Mouse (Mus musculus): ENCODE results near the gene Riox2. TPM values are rescaled to one million over a fixed set of nuclear protein-coding genes. Genes with fewer than 3 reads are reported as not detected.

Riox2 gene
- polyA plus RNA-seq, 1 experiment from 2014 or later = 27.5 TPM

GRCm38 (mm10) chr16:59499180-59499579 is 27.6 kb downstream of the Riox2 start:
- 95% methylated on average over 3 of the region's 3 CpGs for WGBS
- no peak overlapping the region for H3K4me2 ChIP-seq (ENCODE audit: low read depth, low read length)
- no peak overlapping the region for H3K9ac ChIP-seq (ENCODE audit: low read length)
- no peak overlapping the region for H3K4me3 ChIP-seq (ENCODE audit: low read length)
- H3K4me1 ChIP-seq (ENCODE audit: control insufficient read depth, insufficient read depth, low read length) = no peaks in the 10 kb centered on the region
- ATAC-seq (replicated peaks; ENCODE audit: extremely low read depth, insufficient read depth, low FRiP score) = no peak
- H3K27ac ChIP-seq (ENCODE audit: low read length) = no peak overlapping the region
- peaks cover 30% of the 10 kb centered on the region for H3K36me3 ChIP-seq (ENCODE audit: control insufficient read depth, insufficient read depth)
- no peaks in the 10 kb centered on the region for H3K27me3 ChIP-seq (ENCODE audit: control insufficient read depth, insufficient read depth, low read length)
- H3K9me3 ChIP-seq (replicated peaks; ENCODE audit: control insufficient read depth, low read length) = no peaks in the 10 kb centered on the region

GRCm38 (mm10) chr16:59509830-59510229 is 38.3 kb downstream of the Riox2 start:
- Histone ChIP-seq H3K36me3 (ENCODE audit: control insufficient read depth, insufficient read depth) (peaks cover 45% of the 10 kb centered on the region), H3K27ac (ENCODE audit: low read length) (no peak overlapping the region), H3K27me3 (ENCODE audit: control insufficient read depth, insufficient read depth, low read length) (no peaks in the 10 kb centered on the region), H3K9ac (ENCODE audit: low read length) (no peak overlapping the region), H3K4me2 (ENCODE audit: low read depth, low read length) (no peak overlapping the region), H3K4me1 (ENCODE audit: control insufficient read depth, insufficient read depth, low read length) (peaks cover 7% of the 10 kb centered on the region; the same call in 1 of the 2 replicates), H3K9me3 (replicated peaks; ENCODE audit: control insufficient read depth, low read length) (no peaks in the 10 kb centered on the region), H3K4me3 (ENCODE audit: low read length) (no peak overlapping the region)
- no peak for ATAC-seq (replicated peaks; ENCODE audit: extremely low read depth, insufficient read depth, low FRiP score)
- 89% methylated on average over 5 of the region's 5 CpGs for WGBS

- Histone ChIP-seq H3K9ac (ENCODE audit: low read length) (no peak overlapping the region), H3K4me1 (ENCODE audit: control insufficient read depth, insufficient read depth, low read length) (peaks cover 33% of the 10 kb centered on the region), H3K4me3 (ENCODE audit: low read length) (no peak overlapping the region), H3K27me3 (ENCODE audit: control insufficient read depth, insufficient read depth, low read length) (no peaks in the 10 kb centered on the region), H3K27ac (ENCODE audit: low read length) (no peak overlapping the region), H3K9me3 (replicated peaks; ENCODE audit: control insufficient read depth, low read length) (no peaks in the 10 kb centered on the region), H3K4me2 (ENCODE audit: low read depth, low read length) (no peak overlapping the region), H3K36me3 (ENCODE audit: control insufficient read depth, insufficient read depth) (peaks cover 38% of the 10 kb centered on the region)
- WGBS = 88% methylated on average over 5 of the region's 5 CpGs
- no peak for ATAC-seq (replicated peaks; ENCODE audit: extremely low read depth, insufficient read depth, low FRiP score)
Observed at GRCm38 (mm10) chr16:59515169-59515568, 43.6 kb downstream of the Riox2 start.

GRCm38 (mm10) chr16:59516965-59517364 is 45.4 kb downstream of the Riox2 start:
- Histone ChIP-seq H3K27me3 (ENCODE audit: control insufficient read depth, insufficient read depth, low read length) (no peaks in the 10 kb centered on the region), H3K27ac (ENCODE audit: low read length) (peak overlapping the region; percentile 98), H3K4me2 (ENCODE audit: low read depth, low read length) (peak overlapping the region; percentile 61), H3K9ac (ENCODE audit: low read length) (peak overlapping the region; percentile 62), H3K4me3 (ENCODE audit: low read length) (peak overlapping the region; percentile 24), H3K4me1 (ENCODE audit: control insufficient read depth, insufficient read depth, low read length) (peaks cover 33% of the 10 kb centered on the region), H3K36me3 (ENCODE audit: control insufficient read depth, insufficient read depth) (peaks cover 31% of the 10 kb centered on the region), H3K9me3 (replicated peaks; ENCODE audit: control insufficient read depth, low read length) (no peaks in the 10 kb centered on the region)
- WGBS = 42% methylated on average over 10 of the region's 10 CpGs
- ATAC-seq (replicated peaks; ENCODE audit: extremely low read depth, insufficient read depth, low FRiP score) = peak; percentile 81

GRCm38 (mm10) chr16:59517447-59518219 is 46.1 kb downstream of the Riox2 start:
- H3K4me3 ChIP-seq (ENCODE audit: low read length) = peak overlapping the region; percentile 24; the same call in 1 of the 2 replicates
- no peaks in the 10 kb centered on the region for H3K9me3 ChIP-seq (replicated peaks; ENCODE audit: control insufficient read depth, low read length)
- peak; percentile 94 for ATAC-seq (replicated peaks; ENCODE audit: extremely low read depth, insufficient read depth, low FRiP score)
- H3K4me1 ChIP-seq (ENCODE audit: control insufficient read depth, insufficient read depth, low read length) = peaks cover 33% of the 10 kb centered on the region
- peak overlapping the region; percentile 49 for H3K9ac ChIP-seq (ENCODE audit: low read length)
- H3K27me3 ChIP-seq (ENCODE audit: control insufficient read depth, insufficient read depth, low read length) = no peaks in the 10 kb centered on the region
- peak overlapping the region; percentile 98 for H3K27ac ChIP-seq (ENCODE audit: low read length)
- WGBS = 19% methylated on average over 15 of the region's 15 CpGs
- H3K36me3 ChIP-seq (ENCODE audit: control insufficient read depth, insufficient read depth) = peaks cover 29% of the 10 kb centered on the region
- peak overlapping the region; percentile 61 for H3K4me2 ChIP-seq (ENCODE audit: low read depth, low read length)

- WGBS = 80% methylated on average over 16 of the region's 16 CpGs
Observed at GRCm38 (mm10) chr16:59521752-59522423, 50.3 kb downstream of the Riox2 start.

GRCm38 (mm10) chr16:59526939-59527338 is 55.4 kb downstream of the Riox2 start:
- Histone ChIP-seq H3K4me1 (ENCODE audit: control insufficient read depth, insufficient read depth, low read length) (no peaks in the 10 kb centered on the region), H3K4me3 (ENCODE audit: low read length) (no peak overlapping the region), H3K27ac (ENCODE audit: low read length) (no peak overlapping the region), H3K27me3 (ENCODE audit: control insufficient read depth, insufficient read depth, low read length) (no peaks in the 10 kb centered on the region), H3K36me3 (ENCODE audit: control insufficient read depth, insufficient read depth) (peaks cover 20% of the 10 kb centered on the region), H3K4me2 (ENCODE audit: low read depth, low read length) (no peak overlapping the region), H3K9me3 (replicated peaks; ENCODE audit: control insufficient read depth, low read length) (no peaks in the 10 kb centered on the region), H3K9ac (ENCODE audit: low read length) (no peak overlapping the region)
- 78% methylated on average over 6 of the region's 6 CpGs for WGBS
- ATAC-seq (replicated peaks; ENCODE audit: extremely low read depth, insufficient read depth, low FRiP score) = no peak

More at GRCm38 (mm10) chr16:59521752-59522423, 50.3 kb downstream of the Riox2 start:
- Histone ChIP-seq H3K27me3 (ENCODE audit: control insufficient read depth, insufficient read depth, low read length) (no peaks in the 10 kb centered on the region), H3K27ac (ENCODE audit: low read length) (no peak overlapping the region), H3K4me1 (ENCODE audit: control insufficient read depth, insufficient read depth, low read length) (peaks cover 25% of the 10 kb centered on the region), H3K4me2 (ENCODE audit: low read depth, low read length) (no peak overlapping the region), H3K36me3 (ENCODE audit: control insufficient read depth, insufficient read depth) (peaks cover 15% of the 10 kb centered on the region), H3K9me3 (replicated peaks; ENCODE audit: control insufficient read depth, low read length) (no peaks in the 10 kb centered on the region), H3K9ac (ENCODE audit: low read length) (no peak overlapping the region), H3K4me3 (ENCODE audit: low read length) (no peak overlapping the region)
- no peak for ATAC-seq (replicated peaks; ENCODE audit: extremely low read depth, insufficient read depth, low FRiP score)

GRCm38 (mm10) chr16:59529570-59529969 is 58.0 kb downstream of the Riox2 start:
- 77% methylated on average over 13 of the region's 13 CpGs for WGBS
- Histone ChIP-seq H3K9me3 (replicated peaks; ENCODE audit: control insufficient read depth, low read length) (no peaks in the 10 kb centered on the region), H3K36me3 (ENCODE audit: control insufficient read depth, insufficient read depth) (peaks cover 36% of the 10 kb centered on the region), H3K4me2 (ENCODE audit: low read depth, low read length) (no peak overlapping the region), H3K4me3 (ENCODE audit: low read length) (no peak overlapping the region), H3K27me3 (ENCODE audit: control insufficient read depth, insufficient read depth, low read length) (no peaks in the 10 kb centered on the region), H3K27ac (ENCODE audit: low read length) (no peak overlapping the region), H3K4me1 (ENCODE audit: control insufficient read depth, insufficient read depth, low read length) (no peaks in the 10 kb centered on the region), H3K9ac (ENCODE audit: low read length) (no peak overlapping the region)
- no peak for ATAC-seq (replicated peaks; ENCODE audit: extremely low read depth, insufficient read depth, low FRiP score)

- Histone ChIP-seq H3K27ac (ENCODE audit: low read length) (no peak overlapping the region), H3K4me2 (ENCODE audit: low read depth, low read length) (no peak overlapping the region), H3K27me3 (ENCODE audit: control insufficient read depth, insufficient read depth, low read length) (no peaks in the 10 kb centered on the region), H3K4me3 (ENCODE audit: low read length) (no peak overlapping the region), H3K4me1 (ENCODE audit: control insufficient read depth, insufficient read depth, low read length) (no peaks in the 10 kb centered on the region), H3K36me3 (ENCODE audit: control insufficient read depth, insufficient read depth) (peaks cover 36% of the 10 kb centered on the region), H3K9ac (ENCODE audit: low read length) (no peak overlapping the region), H3K9me3 (replicated peaks; ENCODE audit: control insufficient read depth, low read length) (no peaks in the 10 kb centered on the region)
- no peak for ATAC-seq (replicated peaks; ENCODE audit: extremely low read depth, insufficient read depth, low FRiP score)
- WGBS = 78% methylated on average over 5 of the region's 5 CpGs
Observed at GRCm38 (mm10) chr16:59531243-59531642, 59.7 kb downstream of the Riox2 start.
